Mouse (Mus musculus) ZHBTc4 (cell line): ENCODE measurements around the gene Heatr4.
"Not testable (repeated sequence)": the region's sequence is repeated elsewhere in the genome, so short reads cannot be mapped to it uniquely, and the experiment has no call there.

Experiments
- DNase-seq: peaks from one replicate; pipeline ENCODE4 v3.0.0-alpha.2; 2011; ENCODE audit warnings: low read depth, low spot score

The Heatr4 gene

DNA sequence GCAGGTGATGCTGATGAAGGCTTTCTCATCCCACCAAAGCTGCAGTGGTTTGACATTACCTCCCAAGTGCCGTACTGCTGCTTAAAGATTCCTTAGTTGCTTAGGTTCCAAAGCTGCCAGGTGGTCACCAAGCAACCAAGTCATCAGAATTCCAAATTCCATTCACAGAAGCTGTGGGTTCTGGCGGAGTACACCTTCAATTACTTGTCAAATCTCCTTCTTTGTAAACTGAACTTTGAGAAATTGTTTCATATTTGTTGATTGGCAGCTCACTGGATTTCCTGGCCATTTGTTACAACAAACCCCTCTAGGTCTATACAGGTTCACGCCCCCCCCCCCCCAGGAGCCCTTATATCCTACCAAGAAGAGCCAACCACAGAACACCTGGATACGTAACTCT is at the start of gene Heatr4:
Gene Heatr4, minus strand, starts transcription at position 101 of the 400 bp plus-strand sequence.
- DNase-seq: no peak

DNA sequence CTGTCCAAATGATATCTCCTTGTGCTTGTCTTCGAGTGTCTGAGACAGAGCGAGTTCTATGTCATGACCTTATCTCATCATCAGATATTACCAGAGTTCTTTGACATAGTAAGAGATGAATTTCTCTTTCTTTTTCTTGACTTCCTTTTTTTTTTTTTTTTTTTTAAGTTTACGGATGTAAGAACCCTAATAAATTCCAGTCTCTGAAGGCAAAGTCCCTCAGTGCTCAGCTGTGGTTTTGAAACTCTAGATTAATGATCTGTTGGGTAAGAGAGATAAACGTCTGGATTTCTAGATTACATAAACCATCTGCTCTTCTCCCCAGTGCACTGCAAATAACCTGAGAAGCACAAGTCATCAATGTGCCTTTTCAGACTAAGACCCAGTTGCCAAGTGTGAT is 49.5 kb upstream of the Heatr4 start:
- DNase-seq: no peak

DNA sequence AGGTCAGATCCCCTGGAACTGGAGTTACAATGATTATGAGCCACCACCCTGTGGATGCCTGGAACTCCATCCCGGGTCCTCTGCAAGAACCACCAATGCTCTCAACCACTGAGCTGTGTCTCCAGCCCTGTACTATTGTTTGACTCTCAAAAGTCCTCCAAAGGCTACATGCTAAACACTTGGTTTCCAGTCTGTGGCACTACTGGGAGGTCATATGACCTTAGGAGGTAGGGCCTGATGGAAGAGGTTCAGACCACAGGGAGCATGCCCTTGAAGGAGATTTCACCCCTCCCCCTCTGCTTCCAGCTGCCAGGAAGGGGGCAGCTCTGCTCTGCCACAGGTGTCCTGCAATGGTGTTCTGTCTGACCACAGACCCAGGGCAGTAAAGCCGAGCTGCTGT is 48.6 kb upstream of the Heatr4 start:
- DNase-seq: peak; percentile 32

DNA sequence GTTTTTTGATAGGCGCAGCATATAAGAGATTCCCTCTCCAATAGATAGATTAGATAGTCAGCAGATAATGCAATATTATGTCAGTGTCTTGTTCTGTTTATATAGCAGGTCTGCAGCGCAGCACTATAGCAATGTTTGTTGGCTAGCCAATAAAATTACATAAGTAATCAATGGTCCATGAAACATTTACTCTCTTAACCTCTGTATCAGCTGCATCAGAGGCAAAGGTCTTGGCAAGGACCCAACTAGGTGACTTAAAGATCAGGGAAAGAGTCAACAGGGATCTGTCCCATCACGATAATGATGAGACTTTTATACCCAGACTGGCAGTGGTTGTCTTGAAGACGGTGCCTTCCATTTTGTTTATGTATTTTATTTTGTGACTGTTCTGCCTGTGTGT is 48.2 kb upstream of the Heatr4 start:
- DNase-seq: no peak

DNA sequence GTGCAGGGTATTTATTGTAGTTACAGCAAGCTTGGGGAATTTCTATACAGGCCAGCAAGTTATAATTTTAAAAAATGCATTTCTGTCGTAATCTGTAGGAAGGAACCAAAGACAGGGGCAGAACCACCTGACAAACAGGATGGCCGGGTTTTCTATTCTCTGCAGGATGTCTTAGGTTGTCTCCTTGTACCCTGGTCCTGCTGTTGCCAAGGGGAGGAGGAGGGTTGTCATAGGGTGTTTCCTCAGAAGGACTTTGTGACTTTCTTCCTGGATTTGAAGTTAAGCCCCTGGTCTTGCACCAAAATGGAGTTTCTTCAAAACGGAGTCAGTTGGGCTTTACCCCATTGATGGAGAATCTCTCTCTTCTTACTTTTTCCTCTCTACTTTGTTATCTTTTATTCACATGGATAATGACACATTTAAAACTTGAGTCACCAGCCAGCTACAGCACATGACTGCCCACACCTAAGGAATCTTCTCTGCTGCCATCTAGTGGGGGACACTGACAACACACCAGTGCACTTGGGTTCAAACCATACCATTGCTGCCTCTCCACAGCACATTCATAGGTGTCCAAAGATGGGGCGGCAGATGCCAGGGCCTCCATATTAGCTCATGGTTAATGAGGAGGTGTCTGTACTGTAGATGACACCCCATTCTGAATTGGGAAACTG is 46.1 kb upstream of the Heatr4 start:
- DNase-seq: peak; percentile 67

DNA sequence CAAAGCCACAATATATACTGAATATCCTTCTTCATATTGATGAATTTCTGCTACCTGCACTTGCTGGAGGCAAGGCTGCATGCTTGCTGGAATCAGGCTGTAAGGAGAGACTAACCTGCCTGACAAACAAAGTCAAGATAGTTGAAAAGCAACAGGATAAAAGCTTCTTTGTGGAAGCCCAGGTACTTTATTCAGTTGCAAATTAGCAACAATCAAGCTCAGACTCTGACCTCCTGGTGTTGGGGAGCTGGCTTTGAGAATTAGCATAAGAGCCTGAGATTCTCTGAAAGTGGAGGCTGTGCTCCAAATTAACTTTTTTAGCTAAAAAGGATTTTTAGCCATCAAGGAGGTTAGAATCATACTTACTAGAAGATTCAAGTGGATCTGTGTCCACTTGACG is 44.4 kb upstream of the Heatr4 start:
- peak; percentile 58 for DNase-seq

GRCm38 (mm10) chr12:84028328-84028727 is 43.7 kb upstream of the Heatr4 start:
- DNase-seq: peak; percentile 61

- no peak for DNase-seq
These were observed 41.2 kb upstream of the Heatr4 start for GRCm38 (mm10) chr12:84025888-84026287.

GRCm38 (mm10) chr12:84023052-84023745 is 38.5 kb upstream of the Heatr4 start:
- no peak for DNase-seq

DNA sequence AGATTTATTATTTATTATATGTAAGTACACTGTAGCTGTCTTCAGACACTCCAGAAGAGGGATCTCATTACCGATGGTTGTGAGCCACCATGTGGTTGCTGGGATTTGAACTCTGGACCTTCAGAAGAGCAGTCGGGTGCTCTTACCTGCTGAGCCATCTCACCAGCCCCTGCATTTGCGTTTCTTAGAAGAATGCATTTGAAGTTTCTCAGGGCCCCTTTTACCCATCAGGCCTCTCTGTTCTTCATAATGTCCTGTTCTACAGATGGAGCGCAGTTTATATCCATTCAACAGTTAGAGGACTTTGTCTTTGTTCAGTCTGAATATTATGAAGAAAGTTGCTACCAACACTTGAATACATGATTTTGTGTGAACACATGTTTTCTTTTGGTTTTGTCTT is 37.6 kb upstream of the Heatr4 start:
- not testable (repeated sequence) for DNase-seq

GRCm38 (mm10) chr12:84020528-84020927 is 35.9 kb upstream of the Heatr4 start:
- not testable (repeated sequence) for DNase-seq

DNA sequence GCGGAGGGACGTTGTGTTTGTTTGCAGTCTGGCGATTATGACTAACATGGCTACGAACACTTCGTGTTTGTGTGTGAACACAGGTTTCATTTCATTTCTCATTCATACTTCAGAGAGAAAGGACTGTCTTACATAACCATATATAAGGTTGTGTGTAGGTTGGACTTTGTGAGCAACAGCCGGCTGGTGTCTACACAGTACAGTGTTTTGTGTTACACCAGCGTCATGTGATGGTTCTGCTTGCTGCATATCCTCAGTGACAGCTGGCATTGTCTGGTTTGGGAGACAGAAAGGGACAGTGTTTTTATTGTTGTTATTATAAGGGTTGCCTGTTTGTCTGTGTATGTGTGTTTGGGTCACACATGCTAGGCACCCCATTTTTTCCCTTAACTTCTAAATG is 29.0 kb upstream of the Heatr4 start:
- DNase-seq: no peak

DNA sequence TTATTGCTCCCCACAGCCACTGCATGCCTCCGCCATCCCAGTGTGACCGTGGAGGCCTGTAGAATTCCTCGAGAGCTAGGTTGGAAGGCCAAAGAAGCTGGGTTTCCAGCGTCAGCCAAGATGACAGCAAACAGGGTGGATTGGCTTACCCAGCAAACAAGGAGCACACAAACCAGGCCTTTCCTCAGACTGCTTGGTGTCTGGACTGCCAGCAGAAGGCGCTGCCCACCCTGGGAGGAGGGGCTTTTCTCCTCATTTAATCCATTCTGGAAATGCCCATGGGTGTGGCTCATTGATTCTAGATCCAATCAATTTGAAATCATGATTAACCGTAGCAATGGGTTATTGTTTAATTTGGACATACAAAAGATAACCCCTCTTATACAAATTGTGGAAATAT is 28.5 kb upstream of the Heatr4 start:
- peak; percentile 10 for DNase-seq

GRCm38 (mm10) chr12:84011251-84012040 is 26.8 kb upstream of the Heatr4 start:
- peak; percentile 23 for DNase-seq

- DNase-seq: no peak
These were observed 25.5 kb upstream of the Heatr4 start for GRCm38 (mm10) chr12:84010201-84010600.

DNA sequence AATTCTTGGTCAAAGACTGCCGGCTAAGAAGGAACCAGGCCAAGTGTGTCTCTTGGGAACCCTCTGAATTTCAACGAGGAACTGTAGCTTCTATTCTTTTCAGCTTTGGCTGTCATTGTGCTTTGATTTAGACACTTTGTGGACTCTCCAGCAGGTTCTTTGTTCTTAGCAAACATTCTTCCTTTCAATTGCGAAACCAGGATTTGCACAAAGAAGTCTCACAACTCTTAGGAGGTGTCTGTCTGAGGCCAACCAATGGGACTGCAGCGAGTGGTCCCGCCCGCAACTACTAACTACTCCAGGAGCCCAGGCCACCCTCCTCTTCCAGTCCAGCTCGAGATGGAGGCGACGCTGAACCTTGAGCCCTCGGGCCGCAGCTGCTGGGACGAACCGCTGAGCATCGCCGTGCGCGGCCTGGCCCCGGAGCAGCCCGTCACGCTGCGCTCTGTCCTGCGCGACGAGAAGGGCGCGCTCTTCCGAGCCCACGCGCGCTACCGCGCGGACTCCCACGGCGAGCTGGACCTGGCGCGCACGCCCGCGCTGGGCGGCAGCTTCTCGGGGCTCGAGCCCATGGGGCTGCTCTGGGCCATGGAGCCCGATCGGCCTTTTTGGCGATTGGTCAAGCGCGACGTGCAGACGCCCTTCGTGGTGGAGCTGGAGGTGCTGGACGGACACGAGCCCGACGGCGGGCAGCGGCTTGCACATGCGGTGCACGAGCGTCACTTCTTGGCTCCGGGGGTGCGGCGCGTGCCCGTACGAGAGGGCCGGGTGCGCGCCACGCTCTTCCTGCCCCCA is 24.7 kb upstream of the Heatr4 start, which contains the start of gene Acot1:
Gene Acot1, plus strand, starts transcription at position 320 of the 795 bp plus-strand sequence.
- DNase-seq: peak; percentile 87

DNA sequence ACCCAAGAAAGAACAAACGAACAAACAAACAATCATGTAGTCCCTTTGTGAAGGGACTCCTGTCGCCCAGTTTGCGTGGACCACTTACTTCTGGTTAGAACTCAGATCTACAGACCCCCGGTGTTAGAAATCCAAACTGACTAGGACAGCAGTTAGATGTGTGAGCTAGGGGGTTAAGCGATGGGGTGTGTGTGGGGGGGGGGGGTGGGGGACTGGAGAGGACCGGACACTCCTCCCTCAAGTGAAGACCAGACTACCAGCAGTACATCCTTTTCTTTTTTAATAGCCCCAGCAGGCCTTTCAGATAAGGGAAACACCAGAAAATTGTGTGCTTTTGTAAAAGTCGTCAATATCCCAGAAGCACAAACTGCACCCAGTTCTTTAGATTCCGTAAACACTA is 24.1 kb upstream of the Heatr4 start:
- no peak for DNase-seq

DNA sequence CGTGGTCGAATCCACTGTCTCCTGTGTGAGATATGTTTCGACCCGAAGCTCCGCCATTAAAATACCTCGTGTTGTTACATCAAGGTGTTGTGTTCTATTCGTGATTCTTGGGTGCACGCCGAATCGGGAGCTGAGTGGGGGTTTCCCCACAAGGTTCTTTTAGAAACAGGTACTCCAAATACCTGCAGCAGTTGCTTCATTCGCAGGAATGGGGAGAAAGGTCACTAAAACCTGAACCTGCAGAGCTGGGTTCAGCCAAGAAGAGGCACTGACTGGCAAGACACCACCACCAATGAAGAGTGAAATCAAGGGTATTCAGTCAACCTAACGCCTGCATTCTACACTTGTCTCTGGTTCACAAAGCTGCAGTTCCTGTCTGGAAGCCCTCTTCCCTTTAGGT is 23.6 kb upstream of the Heatr4 start:
- DNase-seq: no peak

GRCm38 (mm10) chr12:84003866-84004265 is 19.2 kb upstream of the Heatr4 start:
- no peak for DNase-seq

DNA sequence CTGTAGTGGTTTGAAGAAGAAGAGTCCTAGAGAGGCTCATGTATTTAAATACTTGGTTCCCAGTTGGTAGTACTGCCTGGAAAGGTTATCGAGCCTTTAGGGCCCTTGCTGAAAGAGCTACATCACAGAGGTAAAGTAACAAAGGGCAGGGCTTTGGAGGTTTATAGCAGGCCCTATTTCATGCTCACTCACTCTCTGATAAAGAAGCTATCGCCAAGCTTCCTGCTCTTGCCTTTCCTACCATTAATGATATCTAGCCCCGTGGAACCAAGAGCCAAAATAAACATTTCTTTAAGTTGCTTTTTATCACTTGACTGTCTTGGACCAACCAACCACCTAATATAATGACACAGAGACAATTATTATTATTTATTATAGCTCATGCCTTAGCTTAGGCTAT is 15.8 kb upstream of the Heatr4 start:
- no peak for DNase-seq

GRCm38 (mm10) chr12:83999237-83999636 is 14.6 kb upstream of the Heatr4 start:
- not testable (repeated sequence) for DNase-seq
